Mouse (Mus musculus): ENCODE results near the gene Tbkbp1. TPM values are rescaled to one million over a fixed set of nuclear protein-coding genes. Genes with fewer than 3 reads are reported as not detected.
"Not testable (repeated sequence)": the region's sequence is repeated elsewhere in the genome, so short reads cannot be mapped to it uniquely, and the experiment has no call there.

Gene Tbkbp1
- polyA plus RNA-seq (2012): 0.12 and 0.15 TPM in 2 replicates

DNA sequence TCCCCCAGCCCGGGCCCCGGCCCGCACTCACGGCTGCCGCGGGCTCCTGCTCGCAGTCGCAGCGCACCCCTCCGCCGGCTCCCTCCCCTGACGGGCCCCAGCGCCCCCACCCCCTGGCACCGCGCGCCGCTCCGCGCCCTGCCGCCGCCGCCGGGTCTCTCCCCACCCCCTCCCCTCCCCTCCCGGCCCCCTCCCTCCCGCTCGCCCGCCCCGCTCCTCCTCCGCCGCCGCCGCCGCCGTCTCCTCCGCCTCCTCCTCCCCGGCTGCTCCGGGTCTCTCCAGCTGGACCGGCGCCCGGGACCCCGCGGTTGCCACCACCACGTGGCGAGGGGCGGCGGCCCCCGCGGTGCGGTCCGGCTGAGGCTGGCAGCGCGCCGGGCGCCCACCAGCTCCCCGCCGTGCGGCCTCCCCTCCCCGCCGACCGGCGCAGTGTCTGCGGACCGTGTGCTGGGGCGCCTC lies at the start of gene Tbkbp1:
Tbkbp1 (minus strand) TSS at position 153 of the 459 bp plus-strand sequence.
- Histone ChIP-seq H3K9me3 (ENCODE audit: control insufficient read depth, low read length) (peaks cover 7% of the 10 kb centered on the region; the same call in 1 of the 2 replicates), H3K27me3 (ENCODE audit: control insufficient read depth) (peaks cover 78% of the 10 kb centered on the region), H3K36me3 (ENCODE audit: control insufficient read depth) (peaks cover 27% of the 10 kb centered on the region), H3K4me1 (ENCODE audit: control insufficient read depth) (peaks cover 7% of the 10 kb centered on the region), H3K4me3 (replicated peaks) (peak within 1 kb of the TSS; percentile 49)
- no peak for TF ChIP-seq TAL1 (IDR thresholded peaks at IDR 0.05; ENCODE audit: low read length)
- TF ChIP-seq GATA1 (IDR thresholded peaks at IDR 0.05; ENCODE audit: low read length): no peak

DNA sequence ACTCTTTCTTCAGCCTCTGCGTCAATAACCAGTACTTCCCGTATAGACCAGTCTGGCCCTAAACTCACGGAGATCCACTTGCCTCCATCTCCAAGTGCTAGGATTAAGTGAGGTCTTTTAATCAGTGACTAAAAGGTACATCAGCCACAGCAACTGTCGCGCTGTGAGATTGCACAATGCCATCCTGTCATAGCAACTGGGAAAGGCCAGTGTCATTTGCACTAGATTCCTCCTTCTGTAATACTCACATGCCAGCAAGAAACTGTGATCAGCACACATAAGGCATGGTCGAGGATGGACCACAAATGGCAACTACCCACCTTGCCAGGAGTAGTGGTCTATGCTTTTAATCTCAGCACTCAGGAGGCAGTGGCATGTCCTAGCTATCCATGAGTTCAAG lies 48.2 kb upstream of the Tbkbp1 start:
- Histone ChIP-seq H3K27me3 (ENCODE audit: control insufficient read depth) (peaks cover 2% of the 10 kb centered on the region; the same call in 1 of the 2 replicates), H3K9me3 (ENCODE audit: control insufficient read depth, low read length) (no peaks in the 10 kb centered on the region), H3K4me1 (ENCODE audit: control insufficient read depth) (no peaks in the 10 kb centered on the region), H3K36me3 (ENCODE audit: control insufficient read depth) (no peaks in the 10 kb centered on the region), H3K4me3 (replicated peaks) (no peak overlapping the region)
- TF ChIP-seq GATA1 (IDR thresholded peaks at IDR 0.05; ENCODE audit: low read length) (no peak), TAL1 (IDR thresholded peaks at IDR 0.05; ENCODE audit: low read length) (no peak)

DNA sequence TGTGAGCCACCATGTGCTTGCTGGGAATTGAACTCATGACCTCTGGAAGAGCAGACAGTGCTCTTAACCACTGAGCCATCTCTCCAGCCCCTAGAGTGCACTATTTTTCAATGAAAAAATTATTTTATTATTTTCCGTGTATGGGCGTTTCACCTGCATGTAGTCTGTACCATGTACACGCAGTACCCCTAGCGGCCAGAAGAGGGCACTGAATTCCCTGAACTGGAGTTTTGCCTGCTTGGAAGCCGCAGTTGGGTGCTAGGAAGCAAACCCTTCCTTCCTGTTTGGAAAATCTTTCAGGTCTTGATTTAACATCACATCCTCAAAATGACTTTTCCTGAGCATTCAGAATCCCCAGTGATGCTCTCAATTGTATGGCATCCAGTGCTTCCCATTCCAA lies 47.3 kb upstream of the Tbkbp1 start:
- Histone ChIP-seq H3K36me3 (ENCODE audit: control insufficient read depth) (no peaks in the 10 kb centered on the region), H3K4me1 (ENCODE audit: control insufficient read depth) (no peaks in the 10 kb centered on the region), H3K4me3 (replicated peaks) (no peak overlapping the region), H3K9me3 (ENCODE audit: control insufficient read depth, low read length) (no peaks in the 10 kb centered on the region), H3K27me3 (ENCODE audit: control insufficient read depth) (peaks cover 2% of the 10 kb centered on the region; the same call in 1 of the 2 replicates)
- TF ChIP-seq GATA1 (IDR thresholded peaks at IDR 0.05; ENCODE audit: low read length): no peak
- no peak for TF ChIP-seq TAL1 (IDR thresholded peaks at IDR 0.05; ENCODE audit: low read length)

DNA sequence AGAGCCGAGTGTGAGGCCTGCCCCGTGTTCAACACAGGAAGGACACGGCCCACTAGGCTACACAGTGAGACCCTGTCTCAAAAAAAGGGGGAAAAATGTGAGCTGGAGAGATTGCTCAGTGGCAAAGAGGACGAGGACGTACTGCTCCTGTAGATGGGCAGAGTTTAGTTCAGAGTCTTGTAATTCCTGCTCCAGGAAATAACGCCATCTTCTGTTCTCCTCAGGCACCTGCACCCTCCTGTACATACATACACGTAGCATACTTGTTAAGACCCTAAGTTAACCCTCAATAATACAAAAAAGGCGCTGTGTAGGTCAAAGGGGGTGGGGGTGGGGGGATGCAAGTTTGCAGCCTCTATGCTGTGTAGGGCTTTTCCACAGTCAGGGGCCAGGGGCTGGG lies 45.7 kb upstream of the Tbkbp1 start:
- peaks cover 2% of the 10 kb centered on the region; the same call in 1 of the 2 replicates for H3K27me3 ChIP-seq (ENCODE audit: control insufficient read depth)
- H3K36me3 ChIP-seq (ENCODE audit: control insufficient read depth): peaks cover 2% of the 10 kb centered on the region; the same call in 1 of the 2 replicates
- H3K4me3 ChIP-seq (replicated peaks): no peak overlapping the region
- TF ChIP-seq GATA1 (IDR thresholded peaks at IDR 0.05; ENCODE audit: low read length) (no peak), TAL1 (IDR thresholded peaks at IDR 0.05; ENCODE audit: low read length) (no peak)
- no peaks in the 10 kb centered on the region for H3K4me1 ChIP-seq (ENCODE audit: control insufficient read depth)
- H3K9me3 ChIP-seq (ENCODE audit: control insufficient read depth, low read length): no peaks in the 10 kb centered on the region

DNA sequence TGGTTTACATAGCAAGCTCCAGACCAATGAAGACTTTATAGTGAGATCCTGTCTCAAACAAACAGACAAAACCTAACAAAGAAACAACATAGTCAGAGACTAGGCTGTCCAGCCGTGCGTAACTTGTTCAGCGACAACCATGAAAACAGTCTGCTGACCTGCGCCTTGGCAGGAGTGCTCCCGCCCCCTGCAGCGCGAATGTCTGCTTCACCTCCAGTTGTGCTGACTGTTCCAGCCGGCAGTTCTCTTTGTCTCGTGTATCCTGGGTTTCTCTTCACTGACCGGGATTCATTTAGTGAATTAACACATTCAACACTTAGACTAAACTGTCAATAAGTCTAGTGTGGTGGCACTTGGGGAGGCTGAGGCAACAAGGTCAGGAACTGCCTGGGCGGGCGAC lies 45.2 kb upstream of the Tbkbp1 start:
- H3K36me3 ChIP-seq (ENCODE audit: control insufficient read depth): peaks cover 6% of the 10 kb centered on the region
- peaks cover 2% of the 10 kb centered on the region; the same call in 1 of the 2 replicates for H3K27me3 ChIP-seq (ENCODE audit: control insufficient read depth)
- H3K4me3 ChIP-seq (replicated peaks): no peak overlapping the region
- no peaks in the 10 kb centered on the region for H3K4me1 ChIP-seq (ENCODE audit: control insufficient read depth)
- H3K9me3 ChIP-seq (ENCODE audit: control insufficient read depth, low read length): no peaks in the 10 kb centered on the region
- TF ChIP-seq GATA1 (IDR thresholded peaks at IDR 0.05; ENCODE audit: low read length) (no peak), TAL1 (IDR thresholded peaks at IDR 0.05; ENCODE audit: low read length) (no peak)

DNA sequence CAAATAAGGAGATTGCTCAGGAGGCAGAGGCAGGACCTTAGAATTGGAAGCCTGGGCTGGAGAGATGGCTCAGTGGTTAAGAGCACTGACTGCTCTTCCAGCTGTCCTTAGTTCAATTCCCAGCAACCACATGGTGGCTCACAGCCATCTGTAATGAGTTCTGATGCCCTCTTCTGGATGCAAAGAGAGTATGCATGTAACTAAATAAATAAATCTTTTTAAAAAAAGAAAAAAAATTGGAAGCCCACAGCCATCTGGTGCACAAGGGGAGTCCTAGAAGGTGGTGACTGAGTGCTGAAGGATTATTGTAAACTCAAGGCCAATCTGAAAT lies 41.3 kb upstream of the Tbkbp1 start:
- Histone ChIP-seq H3K36me3 (ENCODE audit: control insufficient read depth) (peaks cover 23% of the 10 kb centered on the region), H3K4me3 (replicated peaks) (no peak overlapping the region), H3K4me1 (ENCODE audit: control insufficient read depth) (peaks cover 26% of the 10 kb centered on the region), H3K27me3 (ENCODE audit: control insufficient read depth) (no peaks in the 10 kb centered on the region), H3K9me3 (ENCODE audit: control insufficient read depth, low read length) (no peaks in the 10 kb centered on the region)
- no peak for TF ChIP-seq GATA1 (IDR thresholded peaks at IDR 0.05; ENCODE audit: low read length)
- TF ChIP-seq TAL1 (IDR thresholded peaks at IDR 0.05; ENCODE audit: low read length): no peak

DNA sequence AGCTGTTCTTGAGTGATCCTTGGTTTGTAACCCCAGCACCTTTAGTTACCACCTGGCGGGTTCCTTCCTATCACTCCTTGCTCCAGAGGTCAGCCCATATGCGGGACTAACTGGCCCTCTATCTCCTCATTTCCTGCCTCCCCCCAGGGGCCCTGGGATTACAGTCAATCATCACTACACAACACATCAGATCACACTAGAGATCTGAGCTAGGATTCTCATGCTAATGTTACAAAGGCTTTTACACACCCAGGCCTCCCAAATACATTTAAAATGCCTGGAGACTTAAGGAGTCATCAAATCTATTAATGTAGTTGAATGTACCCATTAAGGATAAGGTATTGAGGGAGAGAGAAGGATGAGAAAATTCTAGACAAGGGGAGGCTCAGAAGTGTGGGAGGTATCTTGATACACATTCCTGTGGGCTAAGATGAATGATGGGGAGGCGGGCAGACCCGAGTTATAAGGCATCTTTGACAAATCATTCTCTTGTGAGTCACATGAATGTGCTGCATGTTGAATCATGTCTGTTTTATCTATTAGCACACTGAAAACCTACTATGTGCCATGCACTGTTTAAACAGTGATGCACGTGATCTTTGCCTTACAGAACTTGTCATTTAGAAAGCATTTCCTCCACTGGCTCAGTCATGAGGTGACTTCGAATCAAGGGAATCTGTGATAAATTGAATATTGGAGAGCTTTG lies 40.8 kb upstream of the Tbkbp1 start:
- TF ChIP-seq TAL1 (IDR thresholded peaks at IDR 0.05; ENCODE audit: low read length): no peak
- TF ChIP-seq GATA1 (IDR thresholded peaks at IDR 0.05; ENCODE audit: low read length): no peak

DNA sequence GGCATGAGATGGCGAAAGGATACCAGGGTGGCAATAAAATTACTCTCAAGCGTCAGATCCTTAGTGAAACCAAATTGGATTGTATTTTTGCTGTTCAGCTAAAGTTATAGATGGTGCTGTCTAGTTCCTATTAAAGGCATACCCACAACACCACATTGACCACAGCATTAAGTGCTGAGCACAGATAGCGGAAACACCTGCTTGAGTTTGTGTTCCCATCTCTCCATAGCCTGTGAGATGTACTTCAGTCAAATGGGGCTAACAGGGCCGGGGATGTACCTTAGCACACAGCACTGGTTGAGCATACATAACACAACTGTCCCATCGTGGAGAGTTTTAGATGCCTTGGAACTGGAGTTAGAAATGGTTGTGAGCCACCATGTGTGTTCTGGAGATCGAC lies 39.7 kb upstream of the Tbkbp1 start:
- no peaks in the 10 kb centered on the region for H3K9me3 ChIP-seq (ENCODE audit: control insufficient read depth, low read length)
- TF ChIP-seq GATA1 (IDR thresholded peaks at IDR 0.05; ENCODE audit: low read length) (no peak), TAL1 (IDR thresholded peaks at IDR 0.05; ENCODE audit: low read length) (no peak)
- H3K27me3 ChIP-seq (ENCODE audit: control insufficient read depth): no peaks in the 10 kb centered on the region
- H3K4me1 ChIP-seq (ENCODE audit: control insufficient read depth): peaks cover 35% of the 10 kb centered on the region
- H3K4me3 ChIP-seq (replicated peaks): no peak overlapping the region
- peaks cover 32% of the 10 kb centered on the region for H3K36me3 ChIP-seq (ENCODE audit: control insufficient read depth)

More for the DNA sequence above, 40.8 kb upstream of the Tbkbp1 start:
- Histone ChIP-seq H3K4me3 (replicated peaks) (no peak overlapping the region), H3K36me3 (ENCODE audit: control insufficient read depth) (peaks cover 23% of the 10 kb centered on the region), H3K27me3 (ENCODE audit: control insufficient read depth) (no peaks in the 10 kb centered on the region), H3K4me1 (ENCODE audit: control insufficient read depth) (peaks cover 26% of the 10 kb centered on the region), H3K9me3 (ENCODE audit: control insufficient read depth, low read length) (no peaks in the 10 kb centered on the region)

DNA sequence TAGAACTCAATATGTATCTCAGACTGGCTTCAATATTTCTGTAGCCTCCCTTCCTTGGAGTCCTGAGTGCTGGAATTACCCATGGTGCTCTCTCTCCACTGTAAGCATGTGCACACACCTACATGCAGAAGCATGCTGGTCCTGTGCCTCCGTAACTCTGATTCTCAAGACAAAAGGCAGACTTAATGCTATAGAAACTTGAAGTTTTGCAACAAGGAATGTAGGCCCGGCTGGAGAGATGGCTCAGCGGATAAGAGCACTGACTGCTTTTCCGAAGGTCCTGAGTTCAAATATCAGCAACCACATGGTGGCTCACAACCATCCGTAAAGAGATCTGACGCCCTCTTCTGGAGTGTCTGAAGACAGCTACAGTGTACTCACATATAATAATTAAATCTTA lies 38.4 kb upstream of the Tbkbp1 start:
- Histone ChIP-seq H3K4me1 (ENCODE audit: control insufficient read depth) (peaks cover 48% of the 10 kb centered on the region), H3K36me3 (ENCODE audit: control insufficient read depth) (peaks cover 45% of the 10 kb centered on the region), H3K4me3 (replicated peaks) (peak overlapping the region; percentile 91)
- not testable (repeated sequence) for H3K9me3 ChIP-seq (ENCODE audit: control insufficient read depth, low read length); H3K27me3 ChIP-seq (ENCODE audit: control insufficient read depth)

DNA sequence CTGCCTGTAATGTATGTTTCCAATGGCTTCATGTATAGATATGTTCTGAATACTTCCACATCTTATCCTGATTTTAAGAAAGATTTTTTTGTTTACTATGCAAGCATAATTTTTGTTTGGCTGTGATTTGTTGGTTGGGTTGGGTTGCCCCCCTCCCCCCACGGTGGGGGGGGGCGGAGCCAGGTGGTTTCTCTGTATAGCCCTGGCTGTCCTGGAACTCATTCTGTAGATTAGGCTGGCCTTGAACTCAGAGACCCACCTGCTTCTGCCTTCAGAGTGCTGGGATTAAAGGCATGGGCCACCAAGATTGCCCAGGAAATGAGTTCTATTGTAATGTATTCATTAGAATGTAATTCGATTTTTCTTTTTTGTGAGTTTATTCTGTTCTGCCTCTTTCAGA lies 37.9 kb upstream of the Tbkbp1 start:
- Histone ChIP-seq H3K27me3 (ENCODE audit: control insufficient read depth) (no peaks in the 10 kb centered on the region), H3K4me3 (replicated peaks) (peak overlapping the region; percentile 91), H3K36me3 (ENCODE audit: control insufficient read depth) (peaks cover 49% of the 10 kb centered on the region), H3K9me3 (ENCODE audit: control insufficient read depth, low read length) (no peaks in the 10 kb centered on the region), H3K4me1 (ENCODE audit: control insufficient read depth) (peaks cover 50% of the 10 kb centered on the region)
- TF ChIP-seq GATA1 (IDR thresholded peaks at IDR 0.05; ENCODE audit: low read length) (no peak), TAL1 (IDR thresholded peaks at IDR 0.05; ENCODE audit: low read length) (no peak)

Data from erythroblast, embryonic 14.5 days (primary cell).